19 mouse cellular contexts compared by ENCODE assay signal in genomic region chr19:28660912-28661311, GRCm38 (mm10). TPM values are rescaled to one million over a fixed set of nuclear protein-coding genes. Genes with fewer than 3 reads are reported as not detected.
DNase-seq lines count a peak whose midpoint lies in the region; ATAC-seq and TF ChIP-seq lines count a peak whose summit lies in the region.
"Had no signal": no experiment of that assay in that cellular context is flagged by ENCODE, and none has a peak within 500 bp of the region (broad histone marks: within the 10 kb centered on the region; RNA-seq: fewer than 3 reads in every experiment).

No protein-coding gene starts in this region.

- TF ChIP-seq CTCF in kidney, postnatal 0 days (IDR thresholded peaks at IDR 0.05; ENCODE audit: low read depth): no peak

- peak overlapping the region; percentile 13; the same call in 1 of the 2 replicates for H3K27ac ChIP-seq in kidney, postnatal 0 days
- no peak overlapping the region for H3K27ac ChIP-seq in forebrain, embryonic 12.5 days
- H3K27ac ChIP-seq: embryonic facial prominence, embryonic 13.5 days; gastrocnemius, adult 2 months had no signal

- DNase-seq in kidney, adult 11 months: peak; percentile 69
- DNase-seq in kidney, adult 9 months: peak; percentile 74
- DNase-seq in kidney, postnatal 0 days (ENCODE audit: low spot score): peak; percentile 40
- DNase-seq in kidney, postnatal 36 days: peak; percentile 68 to 83
- DNase-seq in spleen, postnatal 14 days (ENCODE audit: low spot score in 2 of 2): no peak
- DNase-seq: adrenal gland, postnatal 10 days; B cell, adult 2 months; cerebellum, adult 11-12 months; cerebellum, adult 9-11 months; cerebellum, postnatal 36 days; gastrocnemius, adult 2 months; gastrocnemius, postnatal 25 days had no signal

- WGBS in kidney, postnatal 0 days: 29% methylated on average over 7 of the region's 7 CpGs
- 88% methylated on average over 7 of the region's 7 CpGs for WGBS in forebrain, embryonic 12.5 days

- no peak overlapping the region for H3K9ac ChIP-seq in kidney, postnatal 0 days (ENCODE audit: low read depth, low read length)
- no peak overlapping the region for H3K9ac ChIP-seq in forebrain, embryonic 12.5 days
- H3K9ac ChIP-seq: embryonic facial prominence, embryonic 13.5 days; heart, embryonic 12.5 days had no signal

- no peaks in the 10 kb centered on the region for H3K36me3 ChIP-seq in kidney, postnatal 0 days (ENCODE audit: insufficient read depth, low read length)
- no peaks in the 10 kb centered on the region for H3K36me3 ChIP-seq in forebrain, embryonic 12.5 days (replicated peaks)
- H3K36me3 ChIP-seq: G1E; heart, embryonic 12.5 days had no signal

- no peak overlapping the region for H3K4me2 ChIP-seq in kidney, postnatal 0 days (ENCODE audit: low read length)
- H3K4me2 ChIP-seq in forebrain, embryonic 12.5 days: no peak overlapping the region
- H3K4me2 ChIP-seq: embryonic facial prominence, embryonic 13.5 days; heart, embryonic 12.5 days had no signal

- ATAC-seq in kidney, postnatal 0 days (replicated peaks; ENCODE audit: low FRiP score, low read depth): peak; percentile 92
- no peak for ATAC-seq in forebrain, embryonic 12.5 days (ENCODE audit: low FRiP score)
- no peak for ATAC-seq in erythroid progenitor cell, adult 5-6 weeks (replicated peaks; ENCODE audit: low FRiP score, poor library complexity, severe bottlenecking)
- ATAC-seq: CD4-positive, CD25-positive, alpha-beta regulatory T cell, adult 4 months; forebrain, embryonic 14.5 days had no signal

- peaks cover 26% of the 10 kb centered on the region for H3K4me1 ChIP-seq in kidney, postnatal 0 days (replicated peaks; ENCODE audit: insufficient read depth, low read length)
- H3K4me1 ChIP-seq in forebrain, embryonic 12.5 days: peaks cover 12% of the 10 kb centered on the region

- H3K27me3 ChIP-seq in kidney, postnatal 0 days (ENCODE audit: insufficient read depth, low read length): no peaks in the 10 kb centered on the region
- H3K27me3 ChIP-seq in forebrain, embryonic 12.5 days: peaks cover 20% of the 10 kb centered on the region
- H3K27me3 ChIP-seq: embryonic facial prominence, embryonic 13.5 days; heart, embryonic 12.5 days had no signal

- H3K4me3 ChIP-seq in kidney, postnatal 0 days (replicated peaks; ENCODE audit: low read depth, low read length): no peak overlapping the region
- no peak overlapping the region for H3K4me3 ChIP-seq in forebrain, embryonic 12.5 days (replicated peaks)
- H3K4me3 ChIP-seq: embryonic facial prominence, embryonic 13.5 days; gastrocnemius, adult 2 months; heart, embryonic 12.5 days had no signal

- no peaks in the 10 kb centered on the region for H3K9me3 ChIP-seq in kidney, postnatal 0 days (replicated peaks; ENCODE audit: low read length)
- H3K9me3 ChIP-seq in forebrain, embryonic 12.5 days: no peaks in the 10 kb centered on the region
- H3K9me3 ChIP-seq: embryonic facial prominence, embryonic 13.5 days; G1E; heart, embryonic 12.5 days had no signal

RNA-seq across cellular contexts. Expression of gene Glis3, which starts 19.0 kb away (rescaled TPM):
- polyA plus RNA-seq in kidney, postnatal 0 days (2015; fragmentation: Nextera tagmentation; extraction: Ambion mirVana): 6.0 and 7.1 TPM in 2 replicates
- polyA plus RNA-seq in forebrain, embryonic 12.5 days (2016; fragmentation: Nextera tagmentation; extraction: Ambion mirVana): 2.2 and 2.6 TPM in 2 replicates
- total RNA-seq in erythroid progenitor cell, adult 5-6 weeks (2015; ENCODE audit: low replicate concordance): 2.2 and 6.3 TPM in 2 replicates
- total RNA-seq in erythroid progenitor cell, adult 5-6 weeks (2017; ENCODE audit: low replicate concordance): 1.0 TPM in 1 of 2 replicates, not detected in the other
- polyA plus RNA-seq: G1E had no signal

Comparison
In these comparisons a context has a peak if more than half of its experiments do, and no peak if none do; other contexts are left out.
1. DNase-seq: peak in kidney, adult 11 months (single experiment), kidney, adult 9 months (single experiment), kidney, postnatal 0 days (single experiment) and kidney, postnatal 36 days (2 of 2); none in spleen, postnatal 14 days (0 of 2).